Mouse (Mus musculus) G1E (cell line): ENCODE results near the gene Tbx10.

Experiments used
- CTCF ChIP-seq: IDR thresholded peaks from 2 replicates; pipeline ENCODE4 v1.5.1; 2012; ENCODE audit warnings: low read depth, low read length, inconsistent platforms, mixed read lengths
- GATA1 ChIP-seq: IDR thresholded peaks from 2 replicates; pipeline ENCODE4 v1.6.1; 2012; ENCODE audit warnings: borderline replicate concordance, low read length, inconsistent platforms, mixed read lengths
- GATA2 ChIP-seq: IDR thresholded peaks from 2 replicates; pipeline ENCODE4 v1.6.1; 2012; ENCODE audit warnings: low read depth, low read length, inconsistent platforms, borderline replicate concordance
- POLR2AphosphoS5 ChIP-seq: IDR thresholded peaks from 2 replicates; pipeline ENCODE4 v1.6.1; 2012; ENCODE audit warnings: low read depth, low read length, inconsistent platforms; ENCODE audit not compliant: insufficient replicate concordance
- TAL1 ChIP-seq: conservative IDR thresholded peaks from 2 replicates; pipeline ENCODE4 v1.6.1; 2012; ENCODE audit warnings: low read depth, low read length, inconsistent platforms, mixed read lengths

DNA sequence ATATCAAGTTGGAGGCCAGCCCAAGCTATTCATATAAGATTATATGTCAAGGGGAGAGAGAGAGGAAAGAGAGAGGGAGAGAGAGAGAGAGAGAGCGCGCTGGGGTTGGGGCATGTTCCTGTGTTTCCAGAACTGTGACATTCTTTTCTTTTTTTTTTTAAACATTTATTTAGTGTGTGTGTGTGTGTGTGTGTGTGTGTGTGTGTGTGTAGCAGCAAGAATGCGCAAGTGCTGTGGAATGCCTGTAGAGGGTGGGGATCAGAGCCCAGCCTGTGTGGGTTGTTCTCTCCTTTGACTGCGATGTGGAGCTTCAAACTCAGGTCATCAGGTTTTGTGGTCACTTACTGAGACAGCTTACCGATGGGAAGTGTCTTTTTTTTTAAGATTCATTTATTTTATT lies 32.3 kb upstream of the Tbx10 start:
- TF ChIP-seq POLR2AphosphoS5 (no peak), TAL1 (no peak), GATA2 (no peak), CTCF (no peak), GATA1 (no peak)
